Mouse (Mus musculus) limb, embryonic 11.5 days (tissue): ENCODE data around the gene Ube2q1. TPM values are rescaled to one million over a fixed set of nuclear protein-coding genes. Genes with fewer than 3 reads are reported as not detected.

Experiments
- polyA plus RNA-seq: library from polyadenylated mRNA; unstranded; fragments of >200 nt; fragmentation: Nextera tagmentation; extraction: Ambion mirVana; gene quantifications from 2 replicates; pipeline ENCODE4 v1.2.1, GENCODE M21; 2014

Gene Ube2q1
- polyA plus RNA-seq, 1 experiment from 2014 or later = 23.5 TPM

Other genes starting within 250 kb of the Ube2q1 start
- gene Adar, start 58.6 kb upstream of the Ube2q1 start, polyA plus RNA-seq = 15.8 and 18.6 TPM in 2 replicates
- gene Chrnb2, start 9.0 kb upstream of the Ube2q1 start, polyA plus RNA-seq = 0.23 and 0.77 TPM in 2 replicates
- 3.1 and 3.4 TPM in 2 replicates for gene She, start 57.8 kb downstream of the Ube2q1 start, polyA plus RNA-seq
- gene Il6ra, start 139.6 kb downstream of the Ube2q1 start, polyA plus RNA-seq = 0.13 and 0.40 TPM in 2 replicates
- 12.8 and 14.9 TPM in 2 replicates for gene Atp8b2, start 189.9 kb downstream of the Ube2q1 start, polyA plus RNA-seq
- gene Hax1, start 225.2 kb downstream of the Ube2q1 start, polyA plus RNA-seq = 241 and 262 TPM in 2 replicates